Mouse (Mus musculus) erythroblast, adult 5-6 weeks (primary cell): Measurements from ENCODE around the gene Hao1. TPM values are rescaled to one million over a fixed set of nuclear protein-coding genes. Genes with fewer than 3 reads are reported as not detected.

Source experiments
- ATAC-seq: replicated peaks from 2 replicates; pipeline ENCODE4 v1.8.0; 2016; ENCODE audit warnings: moderate number of reproducible peaks, mild to moderate bottlenecking, moderate TSS enrichment, inconsistent platforms; ENCODE audit not compliant: poor library complexity, low FRiP score, severe bottlenecking
- total RNA-seq, 2 experiments: library from RNA; stranded (forward) in 1 of 2; stranded (reverse) in 1 of 2; fragments of 150-400 nt in 1 of 2; fragments of 200-764, 138-1000 nt in 1 of 2; gene quantifications; 2 replicates each; pipeline versions ENCODE4 v1.2.3 to v1.2.4; 2015 to 2017; ENCODE audit warnings: low replicate concordance in 2 of 2

Hao1 gene
- total RNA-seq (2015; ENCODE audit: low replicate concordance): not detected in 2 replicates
- not detected in 2 replicates for total RNA-seq (2017; ENCODE audit: low replicate concordance)

DNA sequence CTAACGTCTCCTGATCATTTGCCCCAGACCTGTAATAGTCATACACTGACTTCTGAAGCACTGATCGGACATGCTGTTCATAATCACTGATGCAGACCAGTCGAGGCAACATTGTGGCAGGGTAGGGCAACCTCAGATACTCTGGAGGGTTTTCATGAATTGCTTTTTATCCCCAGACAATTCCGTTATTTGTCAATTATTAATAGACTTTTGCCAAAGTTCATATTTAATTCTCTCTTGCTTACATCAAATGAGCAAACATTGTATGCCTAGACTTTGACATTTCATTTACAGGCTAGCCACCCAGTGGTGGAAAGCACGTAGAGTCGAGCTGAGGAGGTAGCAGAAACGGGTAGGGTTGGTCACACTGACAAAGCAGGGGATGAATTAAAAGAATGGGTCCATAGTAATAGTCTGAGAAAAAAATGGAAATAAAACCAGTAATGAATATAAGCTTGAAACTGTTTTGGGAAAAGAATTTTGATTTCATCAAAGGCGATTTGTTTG, at the start of gene Hao1:
Gene Hao1, minus strand, starts transcription at position 148 of the 507 bp plus-strand sequence.
- ATAC-seq: no peak

GRCm38 (mm10) chr2:134591081-134591694, 37.0 kb upstream of the Hao1 start:
- no peak for ATAC-seq

DNA sequence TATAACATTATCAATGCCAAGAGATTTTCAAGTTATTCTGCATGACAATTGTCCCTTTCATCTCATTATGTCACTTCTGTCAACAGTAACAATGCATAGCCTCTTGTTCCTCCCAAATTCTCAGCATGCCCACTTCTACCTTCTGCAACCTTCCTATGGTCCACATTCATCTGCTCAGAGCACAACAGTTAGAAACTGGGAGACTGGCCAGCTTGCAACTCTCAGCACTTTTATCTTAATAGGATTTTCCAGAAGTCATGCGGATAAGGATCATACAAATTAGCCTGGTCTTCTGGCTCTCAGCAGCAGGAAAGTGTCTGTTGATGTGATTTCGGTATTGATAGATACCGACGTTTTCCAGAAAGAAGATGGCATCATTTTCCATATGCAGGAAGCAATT, 31.1 kb upstream of the Hao1 start:
- ATAC-seq: no peak

DNA sequence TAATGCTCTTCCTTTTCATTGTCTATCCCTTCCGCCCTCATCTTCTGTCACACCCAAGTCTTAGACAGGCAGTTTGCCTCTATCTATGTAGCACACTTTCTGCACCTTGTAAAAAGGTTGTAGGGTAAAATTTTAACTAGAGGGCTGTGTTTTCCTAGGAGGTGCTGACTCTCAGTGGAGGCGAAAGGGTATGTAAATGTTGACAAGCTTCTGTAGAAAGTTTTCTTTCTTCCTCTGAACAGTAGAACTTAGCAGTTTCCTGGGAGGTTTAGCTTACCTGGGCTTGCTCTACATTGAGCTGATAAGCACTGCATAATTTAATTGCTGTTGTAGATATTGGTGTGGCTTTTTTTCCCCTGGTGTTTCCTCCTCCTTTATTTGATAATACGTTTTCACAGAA, 5.3 kb upstream of the Hao1 start:
- ATAC-seq: no peak

DNA sequence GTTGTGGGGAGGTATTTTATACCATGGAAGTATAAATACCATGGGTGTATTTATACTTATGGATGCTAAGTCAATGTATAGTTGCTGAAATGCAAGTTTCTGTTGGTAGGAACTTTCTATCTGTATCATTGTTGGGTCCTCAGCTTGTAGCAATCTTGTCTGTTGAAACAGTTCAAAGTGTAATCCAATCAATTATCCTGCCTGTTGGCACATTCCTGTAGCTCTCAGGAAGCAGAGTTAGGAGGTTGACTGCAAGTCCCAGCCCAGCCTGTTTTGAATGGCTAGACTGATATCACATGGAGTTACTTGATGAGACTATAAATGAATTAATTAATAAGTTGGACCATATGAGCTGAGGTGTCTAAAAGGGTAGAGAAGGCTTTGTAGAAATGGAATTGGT, 1.8 kb downstream of the Hao1 start:
- ATAC-seq: no peak

- ATAC-seq: no peak
Measured at GRCm38 (mm10) chr2:134549770-134550169, 4.4 kb downstream of the Hao1 start.

DNA sequence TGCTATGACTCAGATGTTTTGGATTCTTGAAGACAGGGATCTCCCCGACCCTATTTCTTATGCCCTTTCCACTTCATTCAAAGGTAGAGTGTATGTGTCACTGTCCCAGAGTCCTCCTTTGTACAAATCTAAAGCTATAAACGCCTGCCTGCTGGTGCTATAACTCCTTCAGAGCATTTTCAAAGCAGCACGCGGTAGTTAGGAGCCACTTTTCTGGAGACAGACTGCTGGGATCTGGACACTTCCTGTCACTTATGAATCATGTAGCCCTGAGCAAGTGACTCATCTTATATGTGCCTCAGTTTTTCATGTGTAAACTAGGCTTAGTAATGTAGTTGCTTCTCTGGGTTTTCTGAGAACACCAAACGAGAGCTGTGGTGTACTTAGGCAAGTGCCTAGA, 9.1 kb downstream of the Hao1 start:
- no peak for ATAC-seq

DNA sequence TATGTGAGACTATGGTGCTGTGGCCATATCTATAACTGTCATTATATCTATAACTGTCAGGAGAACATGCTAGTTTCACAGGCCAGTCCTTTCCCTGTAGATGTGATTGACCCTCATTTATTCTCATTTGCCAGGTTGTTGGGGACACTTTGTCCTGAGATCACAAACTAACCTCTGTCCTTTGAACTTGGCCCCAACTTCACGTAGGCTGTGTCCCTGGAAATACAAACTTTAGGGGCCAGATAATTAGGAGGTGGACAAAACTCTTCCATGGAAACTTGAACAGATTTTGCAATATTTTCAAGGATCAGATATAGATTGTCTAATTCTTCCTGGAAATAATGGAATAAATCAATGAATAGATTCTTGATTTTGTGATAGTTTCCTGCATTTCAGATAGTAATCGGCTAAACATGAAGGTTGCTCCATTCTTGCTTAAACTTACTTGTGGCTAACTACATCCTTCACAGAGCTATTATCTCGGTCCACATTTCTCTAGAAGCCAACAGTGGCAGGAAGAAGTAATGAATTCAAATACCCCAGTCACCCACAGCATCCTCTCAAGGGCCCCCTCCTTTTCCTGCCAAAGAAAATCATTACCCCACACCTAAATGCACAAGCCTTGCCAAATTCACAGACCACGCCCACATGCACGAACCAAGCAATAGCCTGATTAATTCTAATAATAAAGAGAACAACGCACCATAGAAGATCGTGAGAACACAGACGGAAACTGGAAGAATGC, 9.7 kb downstream of the Hao1 start:
- ATAC-seq: no peak

- no peak for ATAC-seq
Measured at GRCm38 (mm10) chr2:134543501-134543900, 10.7 kb downstream of the Hao1 start.

GRCm38 (mm10) chr2:134541019-134541418, 13.1 kb downstream of the Hao1 start:
- ATAC-seq: no peak

- ATAC-seq: no peak
Measured at GRCm38 (mm10) chr2:134538451-134538850, 15.7 kb downstream of the Hao1 start.

DNA sequence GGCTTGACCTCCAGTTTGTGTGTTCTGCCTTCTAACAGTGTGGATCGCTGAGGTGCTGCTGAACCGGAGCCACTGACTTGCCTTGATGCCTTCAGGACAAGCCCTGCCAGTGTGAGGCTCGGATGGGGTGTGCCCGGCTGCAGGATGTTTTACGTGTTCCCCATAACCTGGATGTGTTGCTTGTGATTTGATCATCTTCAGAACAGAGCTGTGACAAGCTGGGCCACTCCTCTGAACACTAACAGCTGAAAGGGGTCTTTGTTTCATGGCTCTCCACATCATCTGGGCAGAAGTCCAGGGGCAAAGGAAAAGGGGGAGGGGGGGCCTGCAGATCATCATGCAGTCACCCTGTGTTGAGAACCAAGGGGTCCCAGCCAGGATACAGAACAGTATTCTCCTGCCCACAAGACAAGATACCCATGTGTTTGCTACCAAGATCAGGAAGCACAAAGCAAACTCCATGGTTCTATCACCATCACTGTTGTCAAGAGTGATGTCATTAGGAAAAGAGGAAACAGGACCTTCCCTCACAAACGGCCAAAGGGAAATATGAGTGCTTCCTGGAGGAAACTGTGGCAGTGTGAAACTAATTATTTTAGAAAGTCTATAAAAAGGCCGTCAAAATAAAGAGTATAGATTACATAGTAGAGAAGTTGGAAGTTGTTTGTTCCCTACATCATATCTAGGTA, 25.9 kb downstream of the Hao1 start:
- no peak for ATAC-seq

GRCm38 (mm10) chr2:134527419-134528114, 26.6 kb downstream of the Hao1 start:
- ATAC-seq: no peak

DNA sequence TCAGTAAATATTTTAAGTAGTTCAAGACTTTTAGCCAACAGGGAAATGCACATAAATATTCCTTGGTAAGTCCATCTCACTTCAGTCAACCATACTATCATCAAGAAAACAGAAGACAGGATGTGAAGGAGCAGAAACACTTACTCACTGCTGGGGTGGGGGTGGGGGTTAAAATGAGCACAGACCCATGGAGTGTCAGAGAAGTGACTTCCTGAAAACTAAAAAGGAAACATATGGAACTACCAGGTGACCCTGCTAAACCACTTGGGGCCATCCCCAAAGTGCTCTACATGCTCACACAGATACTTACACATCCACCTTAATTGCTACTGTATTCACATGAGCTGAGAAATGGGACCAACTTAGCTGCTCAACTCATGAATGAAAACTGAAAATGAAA, 36.1 kb downstream of the Hao1 start:
- ATAC-seq: no peak

DNA sequence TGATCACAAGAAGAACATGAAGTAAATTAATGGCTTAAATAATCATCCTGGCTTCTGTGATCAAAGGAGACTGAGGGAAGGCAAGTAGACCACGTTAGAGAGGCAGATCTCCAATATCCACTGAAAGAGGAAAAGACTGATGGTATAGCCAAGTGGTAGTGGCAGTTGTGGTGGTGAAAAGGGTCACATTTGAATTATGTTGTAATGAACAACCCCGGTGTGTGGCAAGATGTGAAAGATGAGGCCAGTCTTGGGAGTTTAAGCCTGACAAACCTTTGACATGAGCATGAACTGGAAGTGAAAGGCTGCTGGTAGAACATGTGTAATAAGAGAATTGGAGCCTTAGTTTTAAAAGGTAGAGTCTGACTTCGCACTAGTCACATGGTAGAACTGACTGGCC, 54.4 kb downstream of the Hao1 start:
- ATAC-seq: no peak

GRCm38 (mm10) chr2:134498450-134498849, 55.7 kb downstream of the Hao1 start:
- ATAC-seq: no peak

DNA sequence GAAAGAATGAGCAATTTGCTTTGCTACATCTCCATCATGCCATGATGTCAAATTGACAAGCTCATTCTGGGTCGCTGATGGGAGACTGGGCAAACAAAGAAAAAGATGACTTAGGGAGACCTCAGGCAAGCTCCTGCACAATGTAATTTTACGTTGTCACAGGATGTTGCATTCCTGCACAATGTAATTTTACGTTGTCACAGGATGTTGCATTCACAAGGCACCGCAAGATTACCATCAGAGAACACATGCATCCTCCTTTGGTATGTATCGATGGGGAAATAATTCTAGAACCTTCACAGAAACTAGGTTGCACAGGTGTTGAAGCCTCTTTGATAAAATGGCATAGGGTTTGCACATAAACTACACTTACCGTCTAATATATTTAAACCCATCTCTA, 65.5 kb downstream of the Hao1 start:
- ATAC-seq: no peak

DNA sequence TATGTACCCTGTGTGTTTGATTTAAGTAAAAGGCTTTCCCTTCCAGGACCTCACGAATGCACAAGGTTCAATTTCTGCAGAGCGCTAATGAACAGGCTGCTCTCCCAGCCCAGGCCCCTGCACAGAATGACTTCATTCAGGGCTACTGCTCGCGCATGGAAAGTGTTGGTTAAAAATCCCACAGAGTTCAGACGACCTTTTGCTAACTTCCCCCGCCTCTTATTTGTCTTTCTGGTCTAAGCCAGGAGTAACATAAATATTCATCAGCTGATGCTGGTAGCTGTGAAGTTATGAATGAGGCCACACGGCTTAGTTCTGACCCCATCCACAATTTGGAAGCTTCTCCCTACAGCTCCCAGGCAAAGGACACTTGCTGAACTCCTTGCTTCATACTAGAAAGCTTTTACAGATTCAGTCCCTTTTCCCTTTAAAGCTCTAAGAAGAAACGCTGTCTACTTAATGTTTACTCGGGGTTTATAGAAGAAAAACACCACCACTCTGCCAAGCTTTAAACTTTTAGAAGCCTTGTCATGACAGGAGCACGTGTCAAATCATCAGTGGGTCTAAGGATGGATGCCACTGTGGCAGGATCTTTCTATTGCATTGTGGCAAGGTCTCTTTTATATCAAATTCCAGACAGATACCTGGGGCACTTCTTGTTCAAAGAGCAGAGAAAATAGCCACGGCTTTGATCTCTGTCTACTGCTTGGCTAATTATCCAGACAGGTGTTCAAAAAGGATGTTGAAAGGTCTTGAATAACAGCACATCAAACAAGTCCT, 67.9 kb downstream of the Hao1 start:
- no peak for ATAC-seq

GRCm38 (mm10) chr2:134482683-134483082, 71.5 kb downstream of the Hao1 start:
- ATAC-seq: no peak
